Mouse (Mus musculus) urinary bladder, adult 18-20 months (tissue): Measurements from ENCODE around the gene Rcn3.

ENCODE experiments used
- DNase-seq, 2 experiments: peaks; one replicate each; pipeline ENCODE4 v3.0.0; 2022; ENCODE audit warnings: low spot score in 2 of 2, mixed read lengths in 2 of 2

Rcn3 gene

GRCm38 (mm10) chr7:45073171-45073707, 18.8 kb downstream of the Rcn3 start:
- no peak for DNase-seq

DNA sequence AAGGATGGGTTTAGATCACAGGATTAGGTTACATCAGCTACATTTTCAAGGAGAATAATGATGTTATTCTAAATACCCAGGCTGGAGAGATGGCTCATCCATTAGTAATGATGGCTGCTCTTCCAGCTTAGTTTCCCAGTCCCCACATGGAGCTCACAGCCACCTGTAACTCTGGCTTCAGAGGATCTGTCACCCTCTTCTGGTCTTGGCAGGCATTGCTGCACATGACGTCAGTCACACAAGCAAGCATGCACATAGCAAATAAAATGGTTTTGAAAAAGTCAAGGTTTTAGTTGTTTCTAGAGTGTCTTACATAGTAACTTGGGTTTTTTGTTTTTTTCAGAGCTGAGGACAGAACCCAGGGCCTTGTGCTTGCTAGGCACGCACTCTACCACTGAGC, 19.8 kb downstream of the Rcn3 start:
- no peak for DNase-seq

DNA sequence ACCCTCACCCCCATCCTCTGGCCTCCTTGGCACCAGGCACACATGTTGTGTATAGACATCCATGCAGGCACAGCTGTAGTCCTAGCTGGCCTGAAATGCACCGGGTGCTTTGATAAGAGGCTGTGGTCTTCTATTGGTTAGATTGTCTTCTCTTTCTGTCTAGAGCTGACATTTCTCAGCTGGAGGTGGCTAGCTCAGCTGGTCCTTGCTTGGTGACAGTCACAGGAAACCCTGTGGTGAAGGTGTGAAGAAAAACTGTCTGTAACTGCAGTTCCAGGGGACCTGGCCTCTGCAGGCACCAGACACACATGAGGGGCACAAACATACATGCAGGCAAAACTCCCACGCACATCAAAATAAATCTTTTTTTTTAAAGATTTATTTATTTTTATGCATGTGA, 22.4 kb downstream of the Rcn3 start:
- no peak for DNase-seq

GRCm38 (mm10) chr7:45068000-45068318, 24.1 kb downstream of the Rcn3 start:
- no peak for DNase-seq

GRCm38 (mm10) chr7:45067190-45067999, 24.6 kb downstream of the Rcn3 start:
- DNase-seq = no peak

- peak; percentile 91 to 94 for DNase-seq
These were observed 29.7 kb downstream of the Rcn3 start, which contains the start of the genes Nosip and Prrg2 for GRCm38 (mm10) chr7:45062239-45062835. Nosip (plus strand) TSS chr7:45062429. Prrg2 (minus strand) TSS chr7:45062677.

DNA sequence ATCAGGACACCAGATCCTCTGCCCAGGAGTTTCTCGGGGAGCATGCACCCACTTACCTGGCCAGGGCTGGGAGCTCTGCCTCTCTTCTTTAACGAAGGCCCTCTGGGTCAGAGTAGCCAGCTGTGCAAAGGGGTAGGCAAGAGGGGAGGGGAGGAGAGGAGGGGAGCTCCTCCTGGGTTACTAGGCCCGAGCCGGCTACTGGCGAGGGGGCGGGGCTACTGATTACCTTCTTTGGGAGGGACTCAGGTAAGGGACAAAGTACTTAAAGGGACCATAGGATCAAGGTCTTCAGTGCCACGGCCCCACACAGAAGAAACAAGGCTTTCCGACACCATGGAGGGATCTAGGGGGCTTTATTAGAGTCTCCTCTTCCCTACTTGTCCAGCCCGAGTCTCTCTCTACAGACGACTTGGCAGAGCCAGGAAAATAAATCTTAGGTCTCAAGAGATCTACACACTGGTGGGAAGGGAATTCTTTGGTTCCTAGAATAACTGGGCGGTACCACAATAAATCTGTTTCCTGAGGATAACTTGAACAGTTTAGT, 30.4 kb downstream of the Rcn3 start:
- DNase-seq = peak; percentile 50 to 57

DNA sequence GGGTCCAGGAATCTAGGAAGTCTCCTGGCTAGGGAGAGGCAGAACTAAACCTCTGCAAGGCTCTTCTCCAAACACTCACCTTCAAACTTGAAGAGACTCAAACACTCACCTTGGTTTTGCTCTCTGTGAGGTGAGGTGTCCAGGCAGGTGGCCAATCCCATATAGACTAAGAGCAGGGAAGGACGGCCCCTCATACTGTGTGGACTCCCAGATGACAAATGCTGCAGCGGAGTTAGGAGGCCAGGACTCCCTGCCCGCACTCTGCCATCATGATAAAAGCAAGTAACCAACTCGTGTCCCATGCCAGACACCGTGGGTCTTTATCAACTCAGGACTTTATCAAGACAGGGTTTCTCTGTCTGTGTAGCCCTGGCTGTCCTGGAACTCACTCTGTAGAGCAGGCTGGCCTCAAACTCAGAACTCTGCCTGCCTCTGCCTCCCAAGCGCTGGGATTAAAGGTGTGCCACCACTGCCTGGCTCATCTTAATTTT, 31.3 kb downstream of the Rcn3 start:
- DNase-seq = no peak

DNA sequence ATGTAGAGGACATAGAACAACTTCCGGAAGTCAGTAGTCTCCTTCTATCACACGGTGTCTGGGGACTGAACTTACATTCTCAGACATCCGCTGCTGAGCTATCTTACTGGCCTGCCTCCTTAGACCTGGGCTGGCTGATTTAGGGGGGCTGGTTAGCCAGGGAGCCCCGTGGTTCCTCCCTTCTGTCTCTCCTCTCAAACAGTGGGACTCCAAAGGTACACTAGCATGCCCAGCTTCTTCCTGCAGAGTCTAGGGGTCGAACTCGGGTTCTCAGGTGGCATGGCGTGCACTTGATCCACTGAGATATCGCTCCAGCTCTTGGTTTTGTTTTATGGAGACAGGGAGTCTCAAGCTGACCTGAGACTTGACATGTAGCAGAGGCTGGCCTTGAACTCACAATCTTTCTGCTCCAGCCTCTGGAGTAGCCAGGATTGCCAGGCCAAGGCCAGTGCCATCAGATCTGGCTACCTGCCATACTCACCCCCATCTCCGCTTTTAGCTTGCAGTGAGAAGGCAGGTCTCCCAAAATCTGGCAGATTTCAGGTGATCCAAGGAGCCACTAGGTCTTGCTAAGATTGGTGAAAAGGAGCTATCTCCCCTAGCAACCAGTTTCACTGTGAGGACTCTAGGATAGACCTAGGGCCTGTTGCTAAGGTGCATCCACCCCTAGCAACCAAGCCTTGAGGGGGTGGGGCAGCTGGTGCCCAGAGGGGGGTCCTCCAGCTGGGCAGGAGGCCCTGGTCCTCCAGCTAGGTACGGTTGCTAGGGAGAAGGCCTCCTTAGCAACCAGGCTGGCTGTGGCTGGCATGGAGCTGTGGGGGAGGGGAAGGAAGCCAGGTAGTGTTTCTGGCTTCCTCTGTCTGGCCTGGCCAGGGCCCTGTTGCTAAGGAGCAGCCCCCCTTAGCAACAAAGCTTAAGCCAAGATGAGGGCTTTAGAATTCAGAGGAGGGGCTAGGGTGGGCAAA, 33.1 kb downstream of the Rcn3 start:
- DNase-seq = no peak

DNA sequence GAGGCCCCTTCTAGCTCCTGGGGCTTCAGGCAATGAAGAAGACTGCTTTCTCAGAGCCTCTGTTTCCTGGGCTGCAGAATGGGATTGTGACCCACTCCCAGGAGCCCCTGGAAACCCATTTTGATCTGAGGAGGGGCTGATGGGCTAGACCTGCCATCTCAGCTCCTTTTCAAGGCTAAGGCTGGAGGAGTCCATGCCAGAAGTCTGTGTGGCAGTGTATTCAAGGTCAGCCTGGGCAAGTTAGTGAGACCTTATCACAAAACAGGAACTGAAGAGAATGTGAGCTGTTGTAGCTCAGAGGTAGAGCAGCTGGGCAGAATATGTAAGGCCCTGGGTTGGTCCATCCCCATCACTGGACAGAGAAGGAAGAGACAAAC, 35.1 kb downstream of the Rcn3 start:
- no peak for DNase-seq

- DNase-seq = no peak
These were observed 35.6 kb downstream of the Rcn3 start for GRCm38 (mm10) chr7:45056329-45056971.

DNA sequence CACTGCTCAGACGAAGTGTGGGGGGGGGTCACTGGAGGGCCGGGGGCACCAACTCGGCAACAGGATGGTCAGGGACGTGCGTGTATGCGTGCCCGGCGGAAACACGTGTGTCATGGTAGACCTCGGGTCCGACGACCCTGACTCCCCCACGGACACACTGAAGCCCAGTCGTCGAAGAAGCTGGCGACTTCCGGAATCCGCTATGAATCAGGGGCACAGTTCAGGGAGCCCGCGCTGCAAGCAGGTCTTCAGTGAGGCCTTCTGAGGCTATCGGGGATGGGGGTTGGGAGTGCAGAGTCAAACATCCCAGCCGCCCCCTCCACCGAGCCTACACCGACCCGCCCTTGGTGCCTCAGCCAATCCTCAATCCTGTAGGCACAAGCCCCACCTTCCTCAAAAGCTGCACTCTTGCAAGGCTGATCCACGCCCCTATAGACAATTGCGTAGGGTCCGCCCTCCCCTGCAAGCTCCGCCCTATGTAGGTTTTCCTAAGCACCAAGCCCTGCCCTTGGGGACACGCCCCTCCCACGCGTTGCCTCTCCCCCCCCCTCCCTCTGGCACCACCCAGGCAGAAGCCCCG, 38.0 kb downstream of the Rcn3 start:
- DNase-seq = peak; percentile 90 to 94

- DNase-seq = peak; percentile 70 to 78
These were observed 38.7 kb downstream of the Rcn3 start for GRCm38 (mm10) chr7:45053117-45053930.

DNA sequence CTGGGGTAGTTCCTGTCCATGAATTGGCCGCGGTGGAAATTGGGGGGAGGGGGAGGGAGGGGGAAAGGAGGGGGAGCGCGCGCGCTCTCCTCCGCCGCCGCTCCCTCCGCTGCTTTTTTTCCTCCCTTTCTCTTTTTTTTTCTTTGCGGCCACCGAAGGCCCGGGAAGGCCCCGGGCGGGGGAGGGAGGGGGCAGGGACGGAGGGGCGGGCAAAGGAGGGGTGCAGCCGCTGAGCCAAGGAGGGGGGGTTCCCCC, 39.2 kb downstream of the Rcn3 start, which contains the start of gene Prr12:
Gene Prr12, minus strand, starts transcription at position 20 of the 255 bp plus-strand sequence.
- no peak for DNase-seq

DNA sequence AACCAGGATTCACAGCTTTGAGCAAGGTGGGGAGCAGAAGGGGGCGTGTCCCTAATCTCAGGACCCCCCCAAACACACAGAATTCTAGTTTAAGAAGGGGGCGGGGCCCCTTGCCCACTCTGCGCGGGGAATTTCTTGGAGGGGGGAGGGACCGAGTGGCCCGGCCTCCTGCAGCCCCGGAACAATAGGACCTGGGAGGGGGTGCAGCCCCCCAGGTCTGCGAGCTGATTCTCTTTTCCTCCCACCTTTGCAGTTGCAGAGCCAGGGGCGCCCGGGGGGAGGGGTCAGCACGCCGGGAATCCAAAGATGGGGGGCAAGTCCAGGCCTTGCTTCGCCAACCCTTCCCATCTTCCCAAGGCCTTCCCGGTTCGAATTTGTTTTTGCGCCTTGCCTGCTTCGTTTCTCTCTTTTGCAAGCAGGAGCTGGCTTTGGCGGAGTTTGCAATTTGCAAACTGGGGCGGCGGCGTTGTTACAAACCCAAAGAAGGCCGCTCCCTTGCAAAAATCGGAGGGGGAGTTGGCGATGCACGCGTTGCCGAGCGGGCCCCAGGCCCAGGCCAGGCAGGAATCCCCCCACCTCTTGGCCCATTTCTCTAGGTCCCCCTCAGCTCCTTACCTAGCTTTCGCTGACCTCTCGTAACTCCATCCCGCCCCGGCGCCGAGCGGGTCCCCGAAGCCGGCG, 39.7 kb downstream of the Rcn3 start:
- DNase-seq = peak in 1 of 2 experiments; percentile 42

DNA sequence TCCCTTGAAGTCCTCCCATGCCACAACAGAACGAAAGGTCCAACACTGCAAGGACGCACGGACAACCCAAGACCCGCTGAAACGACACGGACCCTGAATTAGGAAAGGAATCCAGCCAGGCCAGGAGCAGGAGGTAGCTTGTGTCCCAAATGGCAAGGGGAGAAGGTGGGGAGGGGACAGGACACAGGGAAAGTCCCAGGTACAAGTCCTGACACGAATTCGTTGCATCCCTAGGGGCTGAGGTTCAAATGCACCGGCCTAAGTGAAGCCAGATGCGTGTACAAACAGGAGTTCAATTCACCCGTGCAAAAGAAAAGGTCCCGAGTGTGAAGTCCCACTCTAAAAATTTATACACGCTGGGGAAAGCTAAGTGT, 40.4 kb downstream of the Rcn3 start:
- DNase-seq = no peak

- no peak for DNase-seq
These were observed 40.9 kb downstream of the Rcn3 start for GRCm38 (mm10) chr7:45050945-45051600.

- no peak for DNase-seq
These were observed 42.9 kb downstream of the Rcn3 start for GRCm38 (mm10) chr7:45048923-45049657.
